Mouse (Mus musculus): ENCODE measurements at regions not wholly inside any gene's neighbourhood (a gene's known extent, or its start where the extent isn't known, plus 50 kb on each side); places are given as distances from the start of the nearest gene placed in this dataset.

- DNase-seq (ENCODE audit: low read depth, low spot score), result no peak
Observed at GRCm38 (mm10) chr3:39234921-39235320, 348.2 kb downstream of the Fat4 start.

GRCm38 (mm10) chr3:39248712-39249111 lies 362.0 kb downstream of the Fat4 start:
- no peak for DNase-seq (ENCODE audit: low read depth, low spot score)

GRCm38 (mm10) chr3:39249224-39249892 lies 362.6 kb downstream of the Fat4 start:
- no peak for DNase-seq (ENCODE audit: low read depth, low spot score)

GRCm38 (mm10) chr3:39253076-39253475 lies 366.3 kb downstream of the Fat4 start:
- DNase-seq (ENCODE audit: low read depth, low spot score), result no peak

- no peak for DNase-seq (ENCODE audit: low read depth, low spot score)
Observed at GRCm38 (mm10) chr3:39264671-39265430, 378.1 kb downstream of the Fat4 start.

GRCm38 (mm10) chr3:39265606-39266005 lies 378.9 kb downstream of the Fat4 start:
- no peak for DNase-seq (ENCODE audit: low read depth, low spot score)

GRCm38 (mm10) chr3:39269388-39269787 lies 382.6 kb downstream of the Fat4 start:
- no peak for DNase-seq (ENCODE audit: low read depth, low spot score)

GRCm38 (mm10) chr3:39272616-39273015 lies 385.9 kb downstream of the Fat4 start:
- DNase-seq (ENCODE audit: low read depth, low spot score), result no peak

GRCm38 (mm10) chr3:39276897-39277296 lies 390.2 kb downstream of the Fat4 start:
- no peak for DNase-seq (ENCODE audit: low read depth, low spot score)

GRCm38 (mm10) chr3:39277310-39277709 lies 390.6 kb downstream of the Fat4 start:
- DNase-seq (ENCODE audit: low read depth, low spot score), result no peak

- DNase-seq (ENCODE audit: low read depth, low spot score), result no peak
Observed at GRCm38 (mm10) chr3:39295255-39295654, 408.5 kb downstream of the Fat4 start.

GRCm38 (mm10) chr3:39296257-39296656 lies 409.5 kb downstream of the Fat4 start:
- DNase-seq (ENCODE audit: low read depth, low spot score), result no peak

- no peak for DNase-seq (ENCODE audit: low read depth, low spot score)
Observed at GRCm38 (mm10) chr3:39309487-39309886, 422.7 kb downstream of the Fat4 start.

- no peak for DNase-seq (ENCODE audit: low read depth, low spot score)
Observed at GRCm38 (mm10) chr3:39313563-39313962, 426.8 kb downstream of the Fat4 start.

GRCm38 (mm10) chr3:39320851-39321250 lies 434.1 kb downstream of the Fat4 start:
- no peak for DNase-seq (ENCODE audit: low read depth, low spot score)

- DNase-seq (ENCODE audit: low read depth, low spot score), result no peak
Observed at GRCm38 (mm10) chr3:39322225-39322624, 435.5 kb downstream of the Fat4 start.

- no peak for DNase-seq (ENCODE audit: low read depth, low spot score)
Observed at GRCm38 (mm10) chr3:39335612-39336230, 449.0 kb downstream of the Fat4 start.

GRCm38 (mm10) chr3:39341161-39341687 lies 454.5 kb downstream of the Fat4 start:
- DNase-seq (ENCODE audit: low read depth, low spot score), result no peak

GRCm38 (mm10) chr3:39344078-39344477 lies 457.3 kb downstream of the Fat4 start:
- no peak for DNase-seq (ENCODE audit: low read depth, low spot score)

GRCm38 (mm10) chr3:39347578-39347977 lies 460.8 kb downstream of the Fat4 start:
- no peak for DNase-seq (ENCODE audit: low read depth, low spot score)

- DNase-seq (ENCODE audit: low read depth, low spot score), result no peak
Observed at GRCm38 (mm10) chr3:39357012-39357411, 470.3 kb downstream of the Fat4 start.

- DNase-seq (ENCODE audit: low read depth, low spot score), result no peak
Observed at GRCm38 (mm10) chr3:39360278-39360677, 473.5 kb downstream of the Fat4 start.
